ENCODE assay signal across 8 mouse cellular contexts in the genomic region with DNA sequence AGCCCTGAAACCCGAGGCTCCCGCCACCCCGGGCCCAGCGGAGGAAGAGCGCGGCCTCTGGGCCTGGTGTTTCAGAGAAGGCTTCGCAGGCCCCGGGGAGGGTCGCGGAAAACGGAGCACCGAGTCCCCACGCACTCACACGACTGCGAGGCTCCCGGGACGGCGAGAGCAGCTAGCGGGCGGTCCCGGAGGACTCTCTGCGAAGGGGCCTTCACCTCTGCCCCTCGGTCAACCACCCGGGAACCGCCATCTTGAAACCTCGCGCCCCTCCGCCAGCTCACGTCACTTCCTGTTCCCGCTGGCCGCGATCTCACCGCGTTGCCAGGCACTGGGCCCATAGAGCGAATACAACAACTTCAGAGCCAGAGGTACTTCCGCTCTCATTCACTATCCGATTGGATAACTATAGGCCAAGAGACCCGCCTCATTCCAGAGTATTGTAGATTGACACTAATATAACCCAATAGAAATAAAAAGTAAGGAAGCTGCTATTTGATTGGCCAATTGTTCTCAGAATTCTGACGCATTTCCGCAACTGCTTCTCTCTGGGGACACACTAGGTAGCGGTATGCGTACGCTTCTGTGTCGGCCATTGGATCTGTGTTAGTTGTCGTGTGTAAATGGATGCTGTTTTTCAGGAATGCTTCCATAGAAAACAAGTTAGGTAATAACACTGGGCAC. TPM values are rescaled to one million over a fixed set of nuclear protein-coding genes. Genes with fewer than 3 reads are reported as not detected.
DNase-seq lines count a peak whose midpoint lies in the region; ATAC-seq and TF ChIP-seq lines count a peak whose summit lies in the region.

A gene (minus strand): TSS at position 353 of the 681 bp plus-strand sequence.

- ATAC-seq in forebrain, postnatal 0 days = peak; percentile 100
- ATAC-seq in lung, embryonic 15.5 days (ENCODE audit: borderline replicate concordance, extremely low read depth, low FRiP score, low TSS enrichment) = peak; percentile 100

- peak within 1 kb of the TSS; percentile 70 for H3K4me2 ChIP-seq in forebrain, postnatal 0 days (ENCODE audit: low read depth)
- H3K4me2 ChIP-seq in lung, embryonic 15.5 days = peak within 1 kb of the TSS; percentile 70

- peaks cover 23% of the 10 kb centered on the region for H3K79me2 ChIP-seq in MEL (ENCODE audit: control insufficient read depth, insufficient read depth, low read length, poor library complexity)

- peaks cover 11% of the 10 kb centered on the region in 2 experiments for H3K36me3 ChIP-seq in MEL (ENCODE audit: control insufficient read depth in 1 of 2, insufficient read depth in 2 of 2, low read length in 2 of 2)
- peaks cover 12% of the 10 kb centered on the region for H3K36me3 ChIP-seq in forebrain, postnatal 0 days (ENCODE audit: insufficient read depth)
- peaks cover 21% of the 10 kb centered on the region for H3K36me3 ChIP-seq in lung, embryonic 15.5 days

- no peaks in the 10 kb centered on the region for H3K9me3 ChIP-seq in MEL (replicated peaks; ENCODE audit: insufficient read depth, low read length)
- H3K9me3 ChIP-seq in forebrain, postnatal 0 days (ENCODE audit: low read length) = no peaks in the 10 kb centered on the region
- no peaks in the 10 kb centered on the region for H3K9me3 ChIP-seq in lung, embryonic 15.5 days

- no peak for TF ChIP-seq EP300 in MEL (IDR thresholded peaks at IDR 0.05; ENCODE audit: low read depth in 1 of 2, low read length in 2 of 2)

- H3K4me3 ChIP-seq in MEL (ENCODE audit: control insufficient read depth in 1 of 2, insufficient read depth in 1 of 2, low read depth in 2 of 2, low read length in 2 of 2) = peak within 1 kb of the TSS; percentile 79 to 95
- peak within 1 kb of the TSS; percentile 79 for H3K4me3 ChIP-seq in cerebellum, adult 2 months (replicated peaks; ENCODE audit: insufficient read depth, low read depth, low read length)
- peak within 1 kb of the TSS; percentile 100 for H3K4me3 ChIP-seq in forebrain, postnatal 0 days (ENCODE audit: low read depth, low read length)
- H3K4me3 ChIP-seq in lung, embryonic 15.5 days = peak within 1 kb of the TSS; percentile 99

- no peak for TF ChIP-seq CTCF in MEL (IDR thresholded peaks at IDR 0.05 in 2 of 3, conservative IDR thresholded peaks at IDR 0.05 in 1 of 3; ENCODE audit: control insufficient read depth in 1 of 3, insufficient read depth in 1 of 3, low read depth in 2 of 3, low read length in 3 of 3, poor library complexity in 1 of 3, severe bottlenecking in 1 of 3)
- no peak for TF ChIP-seq CTCF in cerebellum, adult 2 months (IDR thresholded peaks at IDR 0.05; ENCODE audit: borderline replicate concordance, insufficient read depth, low read depth, low read length)
- peak; percentile 70 for TF ChIP-seq CTCF in forebrain, postnatal 0 days (IDR thresholded peaks at IDR 0.05; ENCODE audit: low read depth)

- WGBS in cerebellum, adult 2 months = under 1% methylated on average over 45 of the region's 45 CpGs
- WGBS in forebrain, postnatal 0 days = under 1% methylated on average over 45 of the region's 45 CpGs
- under 1% methylated on average over 45 of the region's 45 CpGs for WGBS in lung, embryonic 15.5 days

- H3K9ac ChIP-seq in MEL (ENCODE audit: control insufficient read depth, low read depth, low read length, poor library complexity, severe bottlenecking) = peak within 1 kb of the TSS; percentile 99
- H3K9ac ChIP-seq in forebrain, postnatal 0 days = peak within 1 kb of the TSS; percentile 99
- H3K9ac ChIP-seq in lung, embryonic 15.5 days = peak within 1 kb of the TSS; percentile 100

- no peak for TF ChIP-seq RAD21 in MEL (IDR thresholded peaks at IDR 0.05; ENCODE audit: low read depth, low read length)

- peak within 1 kb of the TSS; percentile 99 for H3K27ac ChIP-seq in MEL (ENCODE audit: control insufficient read depth, low read depth, low read length)
- peak within 1 kb of the TSS; percentile 72 for H3K27ac ChIP-seq in cerebellum, adult 2 months (ENCODE audit: insufficient read depth, low read length)
- H3K27ac ChIP-seq in forebrain, postnatal 0 days (ENCODE audit: low read depth, low read length) = peak within 1 kb of the TSS; percentile 88
- H3K27ac ChIP-seq in lung, embryonic 15.5 days = peak within 1 kb of the TSS; percentile 80

- no peaks in the 10 kb centered on the region for H3K27me3 ChIP-seq in MEL (ENCODE audit: control insufficient read depth in 1 of 2, insufficient read depth in 2 of 2, low read length in 2 of 2)
- H3K27me3 ChIP-seq in cerebellum, adult 2 months (ENCODE audit: control insufficient read depth, insufficient read depth, low read length) = no peaks in the 10 kb centered on the region
- no peaks in the 10 kb centered on the region; the same call in 1 of the 2 replicates for H3K27me3 ChIP-seq in forebrain, postnatal 0 days (ENCODE audit: insufficient read depth, low read length)
- H3K27me3 ChIP-seq in lung, embryonic 15.5 days = no peaks in the 10 kb centered on the region

- H3K4me1 ChIP-seq in MEL (ENCODE audit: control insufficient read depth in 1 of 2, insufficient read depth in 2 of 2, low read length in 2 of 2) = peaks cover 3% of the 10 kb centered on the region in 2 experiments; a peak in 3 of 4 replicates
- peaks cover 5% of the 10 kb centered on the region; the same call in 1 of the 2 replicates for H3K4me1 ChIP-seq in cerebellum, adult 2 months (ENCODE audit: control insufficient read depth, insufficient read depth, low read length)
- peaks cover 8% of the 10 kb centered on the region for H3K4me1 ChIP-seq in forebrain, postnatal 0 days (ENCODE audit: insufficient read depth)
- H3K4me1 ChIP-seq in lung, embryonic 15.5 days = peaks cover 13% of the 10 kb centered on the region; the same call in 1 of the 2 replicates

- peak; percentile 98 for DNase-seq in MEL (ENCODE audit: low read depth, low spot score)
- DNase-seq in cerebellum, adult 2 months = peak; percentile 96 to 99
- peak; percentile 98 for DNase-seq in forebrain, postnatal 0 days
- DNase-seq in heart, postnatal 4 days = peak; percentile 96
- DNase-seq in layer of hippocampus, adult 8-10 months (ENCODE audit: low spot score in 2 of 2) = peak; percentile 97
- peak; percentile 94 for DNase-seq in ovary, adult 18-20 months (ENCODE audit: low spot score)
- peak; percentile 98 for DNase-seq in thymus, postnatal 0 days (ENCODE audit: low spot score)

- TF ChIP-seq POLR2A in MEL (IDR thresholded peaks at IDR 0.05; ENCODE audit: control insufficient read depth in 1 of 2, insufficient read depth in 1 of 2, low read depth in 1 of 2, low read length in 2 of 2, poor library complexity in 1 of 2) = peak; percentile 73 to 97
- peak; percentile 91; the same call in 1 of the 2 replicates for TF ChIP-seq POLR2A in cerebellum, adult 2 months (IDR thresholded peaks at IDR 0.05; ENCODE audit: borderline replicate concordance, insufficient read depth, low read length)

TF ChIP-seq in MEL, 35 proteins besides CTCF, POLR2A, EP300 and RAD21 (continues in another document):
- peak; percentile 94 for TF ChIP-seq TBP (IDR thresholded peaks at IDR 0.05; ENCODE audit: low read depth, low read length)
- TF ChIP-seq ZC3H11A (IDR thresholded peaks at IDR 0.05; ENCODE audit: low read depth, low read length) = no peak
- peak; percentile 90 for TF ChIP-seq MYC (IDR thresholded peaks at IDR 0.05; ENCODE audit: low read depth, low read length)
- TF ChIP-seq ZMIZ1 (IDR thresholded peaks at IDR 0.05; ENCODE audit: low read depth, low read length) = peak; percentile 96
- TF ChIP-seq ETS1 (IDR thresholded peaks at IDR 0.05; ENCODE audit: low read depth, low read length) = 0 out of 2 replicates have a peak, but pooled peaks have one; percentile 32
- TF ChIP-seq ZNF384 (IDR thresholded peaks at IDR 0.05; ENCODE audit: low read depth, low read length) = no peak
- TF ChIP-seq USF2 (IDR thresholded peaks at IDR 0.05; ENCODE audit: borderline replicate concordance in 1 of 2, insufficient read depth in 1 of 2, low read depth in 1 of 2, low read length in 2 of 2) = no peak
- peak; percentile 95 for TF ChIP-seq NELFE (IDR thresholded peaks at IDR 0.05; ENCODE audit: low read depth, low read length)
- TF ChIP-seq BHLHE40 (IDR thresholded peaks at IDR 0.05; ENCODE audit: borderline replicate concordance, low read depth, low read length) = no peak
- TF ChIP-seq NRF1 (IDR thresholded peaks at IDR 0.05; ENCODE audit: insufficient read depth, low read depth, low read length, poor library complexity, severe bottlenecking) = peak; percentile 39; the same call in 1 of the 2 replicates
- peak; percentile 90 for TF ChIP-seq CHD2 (IDR thresholded peaks at IDR 0.05; ENCODE audit: low read length)
- peak; percentile 27; the same call in 1 of the 2 replicates for TF ChIP-seq TCF12 (IDR thresholded peaks at IDR 0.05; ENCODE audit: low read depth, low read length)
- peak; percentile 86 for TF ChIP-seq ELF1 (IDR thresholded peaks at IDR 0.05; ENCODE audit: low read depth, low read length)
- peak; percentile 99 for TF ChIP-seq POLR2AphosphoS2 (IDR thresholded peaks at IDR 0.05; ENCODE audit: low read length)
- TF ChIP-seq CHD1 (IDR thresholded peaks at IDR 0.05; ENCODE audit: low read depth, low read length) = peak; percentile 25; the same call in 1 of the 2 replicates
- TF ChIP-seq KAT2A (conservative IDR thresholded peaks at IDR 0.05; ENCODE audit: low read depth, low read length) = peak; percentile 81
- TF ChIP-seq MXI1 (IDR thresholded peaks at IDR 0.05; ENCODE audit: low read depth, low read length) = no peak
- TF ChIP-seq POLR2AphosphoS5 (IDR thresholded peaks at IDR 0.05; ENCODE audit: borderline replicate concordance, low read depth, low read length) = peak; percentile 37; the same call in 1 of the 2 replicates
- TF ChIP-seq E2F4 (IDR thresholded peaks at IDR 0.05; ENCODE audit: borderline replicate concordance, low read depth, low read length) = peak; percentile 28; the same call in 1 of the 2 replicates
- TF ChIP-seq SIN3A (IDR thresholded peaks at IDR 0.05; ENCODE audit: low read length) = peak; percentile 86
- TF ChIP-seq HCFC1 (IDR thresholded peaks at IDR 0.05; ENCODE audit: low read depth, low read length) = peak; percentile 92
- TF ChIP-seq MAX (IDR thresholded peaks at IDR 0.05; ENCODE audit: low read length) = peak; percentile 67

RNA-seq across cellular contexts. Expression of the gene that starts here (rescaled TPM):
- 43.5 and 58.0 TPM in 2 replicates for total RNA-seq in MEL (2012; rRNA removed)
- polyA plus RNA-seq in MEL (2012; ENCODE audit: insufficient read depth in 1 of 2, insufficient read length in 2 of 2, low read depth in 1 of 2, low replicate concordance in 2 of 2, missing spikeins in 1 of 2) = 100 to 1,000 TPM; 294 to 411 TPM
- polyA plus RNA-seq in cerebellum, adult 2 months (2012; rRNA removed) = 57.0 and 68.4 TPM in 2 replicates
- 45.8 and 52.5 TPM in 2 replicates for total RNA-seq in forebrain, postnatal 0 days (2014; rRNA removed)
- polyA plus RNA-seq in forebrain, postnatal 0 days (2015; fragmentation: Nextera tagmentation; extraction: Ambion mirVana) = 67.1 and 87.4 TPM in 2 replicates
- total RNA-seq in heart, postnatal 4 days (2021) = 10 to 100 TPM; 89.9 to 90.8 TPM
- 100 to 1,000 TPM; 115 to 129 (median 123) TPM for total RNA-seq in layer of hippocampus, adult 8-10 months (2022)
- polyA plus RNA-seq in lung, embryonic 15.5 days (2015; fragmentation: Nextera tagmentation; extraction: Ambion mirVana) = 97.8 and 101 TPM in 2 replicates
- 88.9 and 90.5 TPM in 2 replicates for polyA plus RNA-seq in thymus, postnatal 0 days (2015; fragmentation: Nextera tagmentation; extraction: Ambion mirVana)

Comparison
In these comparisons a context has a peak if more than half of its experiments do, and no peak if none do; other contexts are left out.
1. Peak in every context shown above with its lines: DNase-seq, ATAC-seq, H3K4me3 ChIP-seq and H3K27ac ChIP-seq.